Mouse (Mus musculus) skeletal muscle tissue, adult 2 months (tissue): ENCODE results near the gene Nkd1.

ENCODE experiments used
- DNase-seq: peaks from one replicate; pipeline ENCODE4 v3.0.0-alpha.2; 2012; ENCODE audit warnings: low read depth, low spot score

The Nkd1 gene

GRCm38 (mm10) chr8:88537998-88538975, 17.1 kb downstream of the Nkd1 start:
- DNase-seq: no peak

- DNase-seq: no peak
These were observed 17.8 kb downstream of the Nkd1 start for GRCm38 (mm10) chr8:88538976-88539371.

GRCm38 (mm10) chr8:88539963-88540362, 18.8 kb downstream of the Nkd1 start:
- no peak for DNase-seq

- DNase-seq: no peak
These were observed 21.6 kb downstream of the Nkd1 start for GRCm38 (mm10) chr8:88542596-88543213.

GRCm38 (mm10) chr8:88544677-88545076, 23.5 kb downstream of the Nkd1 start:
- no peak for DNase-seq

DNA sequence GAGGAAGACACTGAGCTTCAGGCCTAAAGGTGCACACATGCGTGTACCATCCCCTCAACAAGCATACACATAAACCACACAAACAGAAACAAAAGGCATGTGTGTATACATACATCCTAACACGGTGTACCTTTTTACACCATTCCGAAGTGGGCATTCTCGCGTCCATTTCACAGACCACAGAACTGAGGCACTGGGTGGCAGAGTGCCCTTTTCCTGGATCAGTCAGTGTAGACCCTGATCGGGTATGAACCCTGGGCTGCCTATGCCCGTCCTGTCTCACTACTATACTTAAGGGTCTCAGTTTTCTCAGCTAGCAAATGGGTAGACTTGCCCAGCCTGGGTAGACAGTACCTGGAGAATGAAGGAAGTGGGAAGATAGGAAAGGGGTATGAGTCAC, 24.3 kb downstream of the Nkd1 start:
- no peak for DNase-seq

- DNase-seq: no peak
These were observed 25.0 kb downstream of the Nkd1 start for GRCm38 (mm10) chr8:88546032-88546732.

DNA sequence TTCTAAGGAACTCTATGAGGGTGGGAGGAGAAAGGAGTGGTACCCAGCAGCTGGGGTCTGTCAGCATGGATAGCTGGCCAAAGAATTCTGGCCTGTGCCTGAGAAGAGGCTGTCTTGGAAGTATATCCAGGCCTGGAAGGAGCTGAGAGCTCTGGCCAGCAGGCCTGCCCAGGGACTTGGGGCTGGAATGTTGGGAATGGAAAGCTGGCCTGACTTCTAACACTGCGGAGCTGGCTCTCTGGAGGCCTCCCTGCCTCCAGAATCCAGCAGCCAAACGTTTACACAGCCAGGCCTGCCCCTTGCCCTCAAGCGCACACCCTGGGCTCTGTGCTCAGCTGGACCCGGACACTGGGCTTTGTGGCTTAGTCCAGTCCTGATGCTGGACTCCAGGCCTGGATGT, 34.5 kb downstream of the Nkd1 start:
- peak; percentile 75 for DNase-seq

DNA sequence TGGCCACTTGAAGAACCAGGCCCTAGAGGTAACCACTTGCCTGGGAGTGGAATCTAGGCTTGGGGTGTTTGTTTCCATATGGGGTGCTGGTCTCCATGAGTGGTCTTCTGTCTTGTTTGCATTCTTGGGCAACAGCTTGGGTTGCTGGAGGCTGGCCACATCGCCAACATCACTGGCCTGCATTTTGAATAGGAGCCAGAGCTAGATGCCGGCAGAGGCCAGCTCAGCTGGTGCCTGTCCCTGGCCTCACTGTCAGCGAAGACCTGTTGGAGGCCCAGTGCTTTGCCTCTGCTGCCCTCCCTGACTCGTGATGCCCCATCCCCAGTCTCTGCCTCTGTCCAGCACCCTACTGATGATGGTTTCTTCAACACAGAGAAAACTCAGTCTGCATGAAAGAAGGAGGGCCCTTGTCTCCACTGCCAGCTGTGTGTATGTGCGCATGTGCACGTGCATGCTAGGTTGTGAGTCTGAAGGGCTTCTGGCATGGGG, 38.9 kb downstream of the Nkd1 start:
- no peak for DNase-seq

GRCm38 (mm10) chr8:88561402-88561801, 40.2 kb downstream of the Nkd1 start:
- DNase-seq: no peak

- DNase-seq: no peak
These were observed 43.2 kb downstream of the Nkd1 start for GRCm38 (mm10) chr8:88564256-88564903.

DNA sequence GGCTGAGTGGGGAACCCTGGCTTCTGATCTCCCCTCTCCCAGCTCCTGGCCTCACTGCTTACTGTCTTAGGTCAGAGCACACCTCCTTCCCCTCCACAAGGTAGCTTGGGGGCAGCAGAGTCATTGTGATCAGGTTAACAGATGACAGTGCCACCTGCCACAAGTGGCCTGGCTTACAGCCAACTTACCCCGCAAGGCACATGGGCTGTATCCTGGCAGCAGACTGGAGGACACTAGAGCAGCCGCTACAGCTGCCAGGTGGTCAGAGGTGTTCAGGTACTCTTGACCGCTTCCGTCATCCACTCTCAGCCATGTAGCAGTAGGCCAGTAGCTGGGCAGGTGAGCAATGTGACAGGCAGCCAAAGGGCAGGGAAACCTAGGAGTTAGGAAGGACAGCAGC, 45.0 kb downstream of the Nkd1 start:
- DNase-seq: no peak

DNA sequence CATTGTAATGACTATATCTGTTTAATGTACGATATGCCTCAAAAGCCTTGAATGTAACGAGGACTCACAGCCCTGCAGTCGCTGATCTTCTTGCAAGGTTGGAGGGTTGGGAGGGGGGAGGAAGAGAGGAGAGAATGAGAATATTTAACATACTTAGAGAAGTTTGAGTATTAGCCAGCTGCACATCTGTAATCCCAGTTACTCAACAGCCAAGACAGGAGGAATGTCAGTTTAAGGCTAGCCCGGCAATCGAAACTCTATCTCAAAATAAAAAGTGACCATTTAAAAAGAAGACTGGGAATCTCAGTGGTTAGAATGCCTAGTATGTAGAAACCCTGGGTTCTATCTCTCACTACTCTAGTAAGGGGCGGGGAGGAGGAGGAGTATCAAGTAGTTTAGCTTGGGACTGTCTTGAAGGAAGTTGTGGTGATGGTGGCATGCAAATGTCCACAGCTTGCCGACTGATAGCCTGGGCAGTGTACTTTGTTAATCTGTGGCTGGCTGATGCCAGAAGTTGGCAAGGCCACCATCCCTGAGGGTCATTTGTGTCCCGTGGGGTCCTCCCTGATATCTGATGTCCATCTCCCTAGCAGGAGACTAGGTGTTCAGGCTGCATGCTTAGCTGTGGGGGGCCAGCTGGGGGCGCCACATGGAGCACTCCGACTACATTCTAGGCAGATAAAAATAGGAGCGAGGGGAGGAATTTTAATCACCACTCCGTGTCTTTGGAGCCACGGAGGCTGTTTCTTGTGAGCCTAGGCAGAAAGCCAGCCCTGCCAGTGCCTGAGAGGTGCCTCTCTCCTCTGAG, 46.4 kb downstream of the Nkd1 start:
- no peak for DNase-seq

GRCm38 (mm10) chr8:88568211-88568610, 47.1 kb downstream of the Nkd1 start:
- no peak for DNase-seq

DNA sequence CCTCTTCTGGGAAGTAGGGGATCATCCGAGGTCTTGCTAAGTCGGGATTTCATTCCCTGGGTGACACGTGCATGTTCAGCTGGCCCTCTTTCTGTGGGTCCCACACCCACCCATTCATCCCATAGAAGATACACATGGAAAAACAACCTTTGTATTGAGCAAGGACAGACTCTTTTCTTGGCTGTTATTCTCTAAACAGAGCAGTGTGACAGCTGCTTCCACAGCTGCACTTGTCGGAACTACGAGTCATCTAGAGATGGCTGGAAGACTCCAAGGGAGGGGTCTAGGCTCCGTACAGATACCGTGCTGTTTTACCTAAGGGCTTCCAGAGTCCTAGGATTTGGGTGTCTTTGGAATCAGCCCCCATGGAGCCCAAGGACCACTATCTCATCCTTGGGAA, 48.2 kb downstream of the Nkd1 start:
- DNase-seq: no peak

DNA sequence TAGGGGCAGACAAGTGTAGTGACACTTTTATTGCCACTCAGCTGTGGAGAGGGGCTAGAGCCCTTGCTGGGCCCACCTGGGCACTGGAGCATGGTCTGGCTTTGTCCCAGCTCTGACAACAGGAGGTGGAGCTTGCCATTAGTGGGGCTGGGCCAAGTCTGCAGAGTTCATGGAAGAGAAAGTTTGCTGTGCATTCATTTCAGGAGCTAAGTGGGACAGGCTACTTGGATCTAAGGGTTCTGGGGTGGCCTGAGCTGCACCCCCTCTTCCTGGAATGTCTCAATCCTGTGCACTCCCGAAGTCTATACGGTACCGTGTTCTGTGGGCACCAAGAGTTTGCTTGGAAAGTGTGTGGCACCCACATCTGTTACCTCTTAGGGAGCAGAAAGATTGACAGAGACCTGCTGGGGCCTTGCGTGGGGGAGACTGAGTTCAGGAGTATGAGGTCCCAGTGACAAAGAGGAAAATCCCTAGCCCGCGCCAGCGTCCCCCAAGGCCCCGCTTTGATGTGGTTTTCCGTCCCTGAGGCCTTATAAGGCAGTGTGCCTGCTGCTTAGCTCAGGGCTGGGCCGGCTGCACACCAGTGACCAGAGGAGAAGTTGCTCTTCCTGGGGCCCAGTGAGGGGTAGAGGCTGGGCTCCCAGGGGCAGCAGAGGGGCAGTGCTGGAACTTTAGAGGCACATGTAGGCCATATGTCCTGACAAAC, 49.3 kb downstream of the Nkd1 start:
- no peak for DNase-seq

- DNase-seq: no peak
These were observed 50.5 kb downstream of the Nkd1 start for GRCm38 (mm10) chr8:88571434-88572184.

GRCm38 (mm10) chr8:88572185-88572909, 51.2 kb downstream of the Nkd1 start:
- no peak for DNase-seq
